Mouse (Mus musculus) embryonic facial prominence, embryonic 15.5 days (tissue): ENCODE measurements at regions not wholly inside any gene's neighbourhood (a gene's known extent, or its start where the extent isn't known, plus 50 kb on each side); places are given as distances from the start of the nearest gene placed in this dataset.

ENCODE experiments used
- ATAC-seq: fragments of 200-750 bp; cut with Nextera tagmentation; 2 replicates; pipeline ENCODE4 v1.8.0; 2017; ENCODE audit warnings: low read depth, moderate TSS enrichment; ENCODE audit not compliant: insufficient number of reproducible peaks, low FRiP score, low TSS enrichment
- H3K27ac ChIP-seq: fragments of 300-500 bp; sonication (generic); replicated peaks from 2 replicates; pipeline ENCODE4 v1.5.1; 2015; ENCODE audit warnings: mild to moderate bottlenecking, inconsistent platforms
- H3K27me3 ChIP-seq: fragments of 300-500 bp; sonication (generic); 2 replicates; pipeline ENCODE4 v1.6.1; 2015; ENCODE audit warnings: inconsistent platforms
- H3K36me3 ChIP-seq: fragments of 300-500 bp; sonication (generic); 2 replicates; pipeline ENCODE4 v1.6.1; 2015; ENCODE audit warnings: mild to moderate bottlenecking, inconsistent platforms
- H3K4me1 ChIP-seq: fragments of 300-500 bp; sonication (generic); 2 replicates; pipeline ENCODE4 v1.6.1; 2015; ENCODE audit warnings: inconsistent platforms
- H3K4me2 ChIP-seq: fragments of 300-500 bp; sonication (generic); replicated peaks from 2 replicates; pipeline ENCODE4 v1.6.1; 2015; ENCODE audit warnings: mild to moderate bottlenecking, inconsistent platforms
- H3K4me3 ChIP-seq: fragments of 300-500 bp; sonication (generic); replicated peaks from 2 replicates; pipeline ENCODE4 v1.5.1; 2015; ENCODE audit warnings: mild to moderate bottlenecking, inconsistent platforms
- H3K9ac ChIP-seq: fragments of 300-500 bp; sonication (generic); 2 replicates; pipeline ENCODE4 v1.6.1; 2015; ENCODE audit warnings: inconsistent platforms
- H3K9me3 ChIP-seq: fragments of 300-500 bp; sonication (generic); replicated peaks from 2 replicates; pipeline ENCODE4 v1.6.1; 2016; ENCODE audit warnings: inconsistent platforms
- WGBS: fragments of 180-500 bp; shearing (Covaris S2); methylation state at CpG from one replicate; pipeline ENCODE4 v1.1.7; 2015; 5-methylcytosine and 5-hydroxymethylcytosine counted together

- H3K36me3 ChIP-seq = no peaks in the 10 kb centered on the region
- 80% methylated on average over 5 of the region's 5 CpGs for WGBS
- no peak overlapping the region for H3K27ac ChIP-seq
- H3K4me1 ChIP-seq = no peaks in the 10 kb centered on the region
- H3K9me3 ChIP-seq = no peaks in the 10 kb centered on the region; the same call in 1 of the 2 replicates
- H3K9ac ChIP-seq = no peak overlapping the region
- no peaks in the 10 kb centered on the region for H3K27me3 ChIP-seq
- H3K4me3 ChIP-seq = no peak overlapping the region
- no peak overlapping the region for H3K4me2 ChIP-seq
- no peak for ATAC-seq
Measured at GRCm38 (mm10) chr4:140304960-140305359, 58.4 kb upstream of the Igsf21 start.

GRCm38 (mm10) chr4:140301661-140302060, 55.1 kb upstream of the Igsf21 start:
- Histone ChIP-seq H3K9me3 (no peaks in the 10 kb centered on the region; the same call in 1 of the 2 replicates), H3K4me3 (no peak overlapping the region), H3K36me3 (no peaks in the 10 kb centered on the region), H3K9ac (no peak overlapping the region), H3K27me3 (no peaks in the 10 kb centered on the region), H3K27ac (no peak overlapping the region), H3K4me2 (no peak overlapping the region), H3K4me1 (no peaks in the 10 kb centered on the region)
- no peak for ATAC-seq
- WGBS = 81% methylated on average over 15 of the region's 15 CpGs

GRCm38 (mm10) chr4:140297912-140298620, 51.5 kb upstream of the Igsf21 start:
- H3K36me3 ChIP-seq = no peaks in the 10 kb centered on the region
- WGBS = 77% methylated on average over 18 of the region's 18 CpGs
- H3K9me3 ChIP-seq = no peaks in the 10 kb centered on the region
- no peaks in the 10 kb centered on the region for H3K27me3 ChIP-seq
- H3K9ac ChIP-seq = no peak overlapping the region
- H3K4me3 ChIP-seq = no peak overlapping the region
- no peak overlapping the region for H3K4me2 ChIP-seq
- H3K27ac ChIP-seq = no peak overlapping the region
- ATAC-seq = no peak
- H3K4me1 ChIP-seq = no peaks in the 10 kb centered on the region
